ENCODE assay signal across 8 mouse cellular contexts in the genomic region with DNA sequence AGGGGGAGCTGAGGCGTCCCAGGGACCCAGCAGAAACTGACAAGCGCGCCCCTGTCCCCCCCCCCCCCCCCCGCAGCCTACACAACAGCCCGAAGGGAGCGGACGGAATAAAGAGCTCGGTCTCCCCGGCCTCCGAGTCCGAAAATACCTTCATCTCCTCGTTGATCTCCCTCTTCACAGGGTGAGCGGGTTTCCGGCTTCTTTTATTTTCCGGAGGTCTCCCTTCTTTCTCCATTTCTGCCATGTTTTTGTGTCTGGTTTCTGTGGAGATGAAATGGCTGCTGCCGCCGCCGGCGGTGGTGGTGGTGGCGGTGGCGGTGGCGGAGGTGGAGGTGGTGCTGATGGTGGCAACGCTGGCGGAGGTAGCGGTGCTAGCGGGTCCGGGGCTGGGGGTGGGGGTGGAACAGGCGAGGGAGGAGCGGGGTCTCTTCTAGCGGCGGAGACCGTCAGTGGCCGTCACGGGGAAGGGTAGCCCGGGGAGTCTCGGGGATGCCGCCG. TPM values are rescaled to one million over a fixed set of nuclear protein-coding genes. Genes with fewer than 3 reads are reported as not detected.
A peak's percentile ranks its signal among the peaks of the same experiment; 100 is the strongest.
DNase-seq lines count a peak whose midpoint lies in the region; ATAC-seq and TF ChIP-seq lines count a peak whose summit lies in the region.

No protein-coding gene starts in this region.

- peak overlapping the region; percentile 81 for H3K9ac ChIP-seq in heart, embryonic 16.5 days (ENCODE audit: low read length)
- H3K9ac ChIP-seq in limb, embryonic 14.5 days (ENCODE audit: low read depth, low read length, severe bottlenecking), result peak overlapping the region; percentile 79
- H3K9ac ChIP-seq in stomach, embryonic 14.5 days (replicated peaks; ENCODE audit: low read depth, low read length), result peak overlapping the region; percentile 50

- H3K36me3 ChIP-seq in heart, embryonic 16.5 days (ENCODE audit: control insufficient read depth, insufficient read depth), result no peaks in the 10 kb centered on the region
- no peaks in the 10 kb centered on the region for H3K36me3 ChIP-seq in limb, embryonic 14.5 days (ENCODE audit: control insufficient read depth, insufficient read depth, low read length)
- H3K36me3 ChIP-seq in stomach, embryonic 14.5 days (ENCODE audit: control insufficient read depth, insufficient read depth, low read length), result no peaks in the 10 kb centered on the region

- no peaks in the 10 kb centered on the region for H3K9me3 ChIP-seq in heart, embryonic 16.5 days (replicated peaks; ENCODE audit: control insufficient read depth, low read length)
- H3K9me3 ChIP-seq in limb, embryonic 14.5 days (ENCODE audit: control insufficient read depth, low read length), result no peaks in the 10 kb centered on the region
- H3K9me3 ChIP-seq in stomach, embryonic 14.5 days (ENCODE audit: control insufficient read depth, low read depth, low read length), result no peaks in the 10 kb centered on the region

- H3K4me1 ChIP-seq in heart, embryonic 16.5 days (ENCODE audit: control insufficient read depth, insufficient read depth, low read length), result peaks cover 11% of the 10 kb centered on the region
- peaks cover 25% of the 10 kb centered on the region for H3K4me1 ChIP-seq in limb, embryonic 14.5 days (ENCODE audit: control insufficient read depth, insufficient read depth, low read length)
- peaks cover 9% of the 10 kb centered on the region; the same call in 1 of the 2 replicates for H3K4me1 ChIP-seq in stomach, embryonic 14.5 days (ENCODE audit: control insufficient read depth, insufficient read depth, low read length)

- H3K4me3 ChIP-seq in heart, embryonic 16.5 days (ENCODE audit: low read length), result peak overlapping the region; percentile 88
- peak overlapping the region; percentile 83 for H3K4me3 ChIP-seq in limb, embryonic 14.5 days (replicated peaks; ENCODE audit: low read length)
- peak overlapping the region; percentile 68 for H3K4me3 ChIP-seq in stomach, embryonic 14.5 days (ENCODE audit: low read depth, low read length)

- peak; percentile 30 for DNase-seq in adrenal gland, adult 18-20 months (ENCODE audit: low spot score in 2 of 2)
- no peak for DNase-seq in adrenal gland, postnatal 4 days (ENCODE audit: low spot score in 2 of 2)
- DNase-seq in retina, postnatal 1 day, result peak; percentile 61
- no peak for DNase-seq in retina, embryonic 14.5 days (ENCODE audit: low spot score)
- no peak for DNase-seq in limb, embryonic 14.5 days (ENCODE audit: low spot score)
- DNase-seq in spleen, postnatal 14 days (ENCODE audit: low spot score in 2 of 2), result no peak

- H3K4me2 ChIP-seq in heart, embryonic 16.5 days (ENCODE audit: low read depth, low read length), result peak overlapping the region; percentile 81
- H3K4me2 ChIP-seq in limb, embryonic 14.5 days (replicated peaks; ENCODE audit: low read depth, low read length, severe bottlenecking), result peak overlapping the region; percentile 71
- H3K4me2 ChIP-seq in stomach, embryonic 14.5 days (replicated peaks; ENCODE audit: low read depth, low read length), result peak overlapping the region; percentile 91

- peak; percentile 33; the same call in 1 of the 2 replicates for ATAC-seq in heart, embryonic 16.5 days (replicated peaks; ENCODE audit: extremely low read depth, insufficient read depth, low FRiP score)
- ATAC-seq in limb, embryonic 14.5 days (ENCODE audit: low FRiP score, low read depth), result peak; percentile 17
- ATAC-seq in stomach, embryonic 14.5 days (ENCODE audit: insufficient number of reproducible peaks, insufficient read depth, low FRiP score, low read depth), result peak; percentile 39; the same call in 1 of the 2 replicates

- no peak for TF ChIP-seq POLR2A in limb, embryonic 14.5 days (IDR thresholded peaks at IDR 0.05; ENCODE audit: borderline replicate concordance, extremely low read depth, insufficient read depth, insufficient read length)

- peak overlapping the region; percentile 75 for H3K27ac ChIP-seq in heart, embryonic 16.5 days (ENCODE audit: low read length)
- H3K27ac ChIP-seq in limb, embryonic 14.5 days (replicated peaks; ENCODE audit: low read depth, low read length), result peak overlapping the region; percentile 86
- 0 out of 2 replicates have a peak overlapping the region, but pooled peaks have one; percentile 39 for H3K27ac ChIP-seq in stomach, embryonic 14.5 days (ENCODE audit: low read length)

- H3K27me3 ChIP-seq in heart, embryonic 16.5 days (ENCODE audit: control insufficient read depth, insufficient read depth, low read length), result peaks cover 9% of the 10 kb centered on the region
- H3K27me3 ChIP-seq in limb, embryonic 14.5 days (ENCODE audit: control insufficient read depth, insufficient read depth, low read length), result 0 out of 2 replicates have a peak, but pooled peaks cover 17% of the 10 kb centered on the region
- peaks cover 7% of the 10 kb centered on the region for H3K27me3 ChIP-seq in stomach, embryonic 14.5 days (ENCODE audit: control insufficient read depth, insufficient read depth, low read length)

- under 1% methylated on average over 31 of the region's 38 CpGs for WGBS in heart, embryonic 16.5 days
- 2% methylated on average over 22 of the region's 38 CpGs for WGBS in limb, embryonic 14.5 days
- under 1% methylated on average over 35 of the region's 38 CpGs for WGBS in stomach, embryonic 14.5 days

RNA-seq across cellular contexts. Expression of a gene that starts 0.5 kb away (rescaled TPM):
- total RNA-seq in adrenal gland, adult 18-20 months (2021), result 1 to 10 TPM; 2.4 to 3.9 TPM
- 1 to 10 TPM; 6.5 TPM for total RNA-seq in adrenal gland, postnatal 4 days (2021)
- 1.9 and 2.0 TPM in 2 replicates for polyA plus RNA-seq in heart, embryonic 16.5 days (2015; fragmentation: Nextera tagmentation; extraction: Ambion mirVana)
- 6.2 and 7.6 TPM in 2 replicates for polyA plus RNA-seq in limb, embryonic 14.5 days (2012; rRNA removed)
- 4.9 TPM in 2 replicates for polyA plus RNA-seq in limb, embryonic 14.5 days (2014; fragmentation: Nextera tagmentation; extraction: Ambion mirVana)
- polyA plus RNA-seq in stomach, embryonic 14.5 days (2014; fragmentation: Nextera tagmentation; extraction: Ambion mirVana), result 2.5 and 3.4 TPM in 2 replicates

RNA-seq across cellular contexts. Expression of a gene that starts 0.6 kb away (rescaled TPM):
- under 1 TPM; 0.20 to 0.32 TPM for total RNA-seq in adrenal gland, adult 18-20 months (2021)
- total RNA-seq in adrenal gland, postnatal 4 days (2021), result under 1 TPM; 0.67 to 0.85 TPM
- polyA plus RNA-seq in heart, embryonic 16.5 days (2015; fragmentation: Nextera tagmentation; extraction: Ambion mirVana), result 0.69 and 0.92 TPM in 2 replicates
- 1.9 and 2.4 TPM in 2 replicates for polyA plus RNA-seq in limb, embryonic 14.5 days (2012; rRNA removed)
- polyA plus RNA-seq in limb, embryonic 14.5 days (2014; fragmentation: Nextera tagmentation; extraction: Ambion mirVana), result 1.1 and 1.4 TPM in 2 replicates
- polyA plus RNA-seq in stomach, embryonic 14.5 days (2014; fragmentation: Nextera tagmentation; extraction: Ambion mirVana), result 0.39 and 0.76 TPM in 2 replicates

RNA-seq across cellular contexts. Expression of a gene that starts 47.4 kb away (rescaled TPM):
- 10 to 100 TPM; 17.9 to 20.5 TPM for total RNA-seq in adrenal gland, adult 18-20 months (2021)
- 10 to 100 TPM; 16.9 to 17.0 TPM for total RNA-seq in adrenal gland, postnatal 4 days (2021)
- 13.9 and 14.6 TPM in 2 replicates for polyA plus RNA-seq in heart, embryonic 16.5 days (2015; fragmentation: Nextera tagmentation; extraction: Ambion mirVana)
- 8.8 and 9.5 TPM in 2 replicates for polyA plus RNA-seq in limb, embryonic 14.5 days (2012; rRNA removed)
- 9.3 and 10.1 TPM in 2 replicates for polyA plus RNA-seq in limb, embryonic 14.5 days (2014; fragmentation: Nextera tagmentation; extraction: Ambion mirVana)
- polyA plus RNA-seq in stomach, embryonic 14.5 days (2014; fragmentation: Nextera tagmentation; extraction: Ambion mirVana), result 13.1 TPM in 2 replicates

Comparison
In these comparisons a context has a peak if more than half of its experiments do, and no peak if none do; other contexts are left out.
1. DNase-seq: peak in adrenal gland, adult 18-20 months (2 of 2) and retina, postnatal 1 day (single experiment); none in adrenal gland, postnatal 4 days (0 of 2), retina, embryonic 14.5 days (single experiment), limb, embryonic 14.5 days (single experiment) and spleen, postnatal 14 days (0 of 2).
2. Peak in every context shown above with its lines, with median percentiles within 50 percentile points of each other: ATAC-seq, H3K27ac ChIP-seq, H3K4me2 ChIP-seq, H3K4me3 ChIP-seq and H3K9ac ChIP-seq.